Mouse (Mus musculus) kidney, embryonic 14.5 days (tissue): Measurements from ENCODE around the gene Fkbp1b. TPM values are rescaled to one million over a fixed set of nuclear protein-coding genes. Genes with fewer than 3 reads are reported as not detected.

ENCODE experiments used
- ATAC-seq: fragments of 200-750 bp; cut with Nextera tagmentation; 2 replicates; pipeline ENCODE4 v1.8.0; 2017; ENCODE audit warnings: moderate number of reproducible peaks, mild to moderate bottlenecking, moderate TSS enrichment, moderate library complexity; ENCODE audit not compliant: low FRiP score, low TSS enrichment
- H3K27ac ChIP-seq: fragments of 300-500 bp; sonication (generic); 2 replicates; pipeline ENCODE4 v1.5.1; 2014; ENCODE audit warnings: low read depth, mild to moderate bottlenecking, low read length, moderate library complexity, mixed read lengths
- H3K27me3 ChIP-seq: fragments of 300-500 bp; sonication (generic); 2 replicates; pipeline ENCODE4 v1.6.1; 2014; ENCODE audit warnings: mild to moderate bottlenecking, low read length; ENCODE audit not compliant: control insufficient read depth, insufficient read depth
- H3K36me3 ChIP-seq: fragments of 300-500 bp; sonication (generic); 2 replicates; pipeline ENCODE4 v1.6.1; 2014; ENCODE audit warnings: low read length, mixed read lengths; ENCODE audit not compliant: control insufficient read depth, insufficient read depth
- H3K4me1 ChIP-seq: fragments of 300-500 bp; sonication (generic); 2 replicates; pipeline ENCODE4 v1.6.1; 2014; ENCODE audit warnings: low read length, mixed read lengths; ENCODE audit not compliant: control insufficient read depth, insufficient read depth
- H3K4me2 ChIP-seq: fragments of 300-500 bp; sonication (generic); replicated peaks from 2 replicates; pipeline ENCODE4 v1.6.1; 2014; ENCODE audit warnings: low read depth, mild to moderate bottlenecking, low read length
- H3K4me3 ChIP-seq: fragments of 300-500 bp; sonication (generic); 2 replicates; pipeline ENCODE4 v1.5.1; 2014; ENCODE audit warnings: mild to moderate bottlenecking, low read length
- H3K9ac ChIP-seq: fragments of 300-500 bp; sonication (generic); 2 replicates; pipeline ENCODE4 v1.6.1; 2014; ENCODE audit warnings: low read depth, mild to moderate bottlenecking, low read length, moderate library complexity
- H3K9me3 ChIP-seq: fragments of 300-500 bp; sonication (generic); 2 replicates; pipeline ENCODE4 v1.6.1; 2016; ENCODE audit warnings: low read length; ENCODE audit not compliant: control insufficient read depth
- WGBS: fragments of 180-500 bp; shearing (Covaris S2); extraction: QIAGEN DNeasy Blood & Tissue Kit; methylation state at CpG from one replicate; pipeline ENCODE4 v1.1.7; 2014; 5-methylcytosine and 5-hydroxymethylcytosine counted together
- polyA plus RNA-seq: library from polyadenylated mRNA; unstranded; fragments of >200 nt; fragmentation: Nextera tagmentation; extraction: Ambion mirVana; gene quantifications from 2 replicates; pipeline ENCODE4 v1.2.1, GENCODE M21; 2014

Fkbp1b gene
- polyA plus RNA-seq, 1 experiment from 2014 or later, result 6.5 TPM

DNA sequence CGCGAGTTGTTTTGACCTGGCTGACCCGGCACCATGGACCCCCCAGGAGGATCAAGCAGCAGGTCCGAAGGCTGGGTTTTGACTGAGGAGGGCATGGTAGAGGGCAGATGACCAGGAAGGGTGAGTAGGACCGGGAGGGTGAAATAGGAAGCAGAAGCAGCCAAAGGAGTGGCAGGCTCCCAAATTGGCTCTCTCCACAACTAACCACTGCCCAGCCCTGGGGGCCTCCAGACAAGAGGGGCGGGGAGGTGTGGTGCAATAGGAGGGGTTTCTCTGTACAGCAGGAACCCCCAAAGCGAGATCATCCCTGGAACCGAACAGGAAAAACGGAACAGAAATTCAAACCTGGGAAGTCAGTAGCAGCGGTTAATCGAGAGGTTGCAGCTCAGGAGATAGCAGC lies 650 bp downstream of the Fkbp1b start:
- Histone ChIP-seq H3K36me3 (no peaks in the 10 kb centered on the region), H3K9me3 (no peaks in the 10 kb centered on the region), H3K27me3 (peaks cover 2% of the 10 kb centered on the region; the same call in 1 of the 2 replicates), H3K4me3 (peak overlapping the region; percentile 70), H3K9ac (peak overlapping the region; percentile 75), H3K27ac (no peak overlapping the region), H3K4me1 (peaks cover 15% of the 10 kb centered on the region), H3K4me2 (peak overlapping the region; percentile 89)
- no peak for ATAC-seq
- WGBS, result 1% methylated on average over 11 of the region's 11 CpGs

DNA sequence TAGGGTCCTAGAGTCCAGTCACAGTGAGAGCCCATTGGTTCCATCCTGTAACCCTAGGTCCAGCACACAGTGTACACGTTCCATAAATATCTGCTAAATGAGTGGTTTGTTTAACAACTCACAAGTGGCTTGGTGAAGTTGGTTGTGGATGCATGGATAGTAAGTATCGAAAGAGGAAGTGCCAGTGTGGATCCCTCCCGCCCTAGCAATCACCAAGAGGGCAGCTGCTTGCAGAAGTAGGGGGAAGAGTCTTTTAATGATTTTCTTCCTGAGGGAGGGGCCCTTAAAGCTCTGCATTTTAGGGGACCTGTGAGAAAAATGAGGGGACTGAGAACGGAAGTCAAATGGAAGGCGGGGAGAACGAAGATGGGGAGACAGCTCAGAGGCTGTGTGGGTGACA lies 1.4 kb downstream of the Fkbp1b start:
- no peak overlapping the region for H3K4me3 ChIP-seq
- no peak overlapping the region for H3K9ac ChIP-seq
- ATAC-seq, result no peak
- 59% methylated on average over 6 of the region's 6 CpGs for WGBS
- peaks cover 15% of the 10 kb centered on the region for H3K4me1 ChIP-seq
- no peaks in the 10 kb centered on the region for H3K36me3 ChIP-seq
- H3K9me3 ChIP-seq, result no peaks in the 10 kb centered on the region
- H3K4me2 ChIP-seq, result no peak overlapping the region; the same call in 1 of the 2 replicates
- H3K27me3 ChIP-seq, result peaks cover 2% of the 10 kb centered on the region; the same call in 1 of the 2 replicates
- no peak overlapping the region for H3K27ac ChIP-seq

DNA sequence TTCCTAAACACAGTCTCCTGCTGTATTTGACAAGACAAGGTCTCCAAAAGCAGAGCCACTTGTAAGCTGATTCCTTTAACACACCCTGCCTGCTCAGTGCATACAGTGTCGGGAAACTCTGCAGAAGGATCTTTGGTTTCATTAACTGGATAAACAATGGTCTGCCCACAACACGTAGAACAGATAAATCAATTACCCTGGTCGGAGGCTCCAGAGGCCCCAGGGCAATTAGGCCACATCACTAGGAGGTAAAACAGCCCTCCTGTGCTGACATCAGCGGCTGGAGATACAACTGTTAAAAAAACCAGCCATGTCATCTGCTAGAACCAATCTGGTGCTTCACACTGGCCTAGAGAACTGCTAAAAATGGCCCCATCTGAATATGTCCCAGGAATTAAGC lies 4.4 kb downstream of the Fkbp1b start:
- no peak overlapping the region for H3K4me2 ChIP-seq
- peaks cover 2% of the 10 kb centered on the region; the same call in 1 of the 2 replicates for H3K27me3 ChIP-seq
- H3K36me3 ChIP-seq, result peaks cover 1% of the 10 kb centered on the region; the same call in 1 of the 2 replicates
- no peak for ATAC-seq
- H3K9ac ChIP-seq, result no peak overlapping the region
- H3K9me3 ChIP-seq, result no peaks in the 10 kb centered on the region
- no peak overlapping the region for H3K4me3 ChIP-seq
- 13% methylated on average over 4 of the region's 4 CpGs for WGBS
- H3K4me1 ChIP-seq, result peaks cover 7% of the 10 kb centered on the region; the same call in 1 of the 2 replicates
- no peak overlapping the region for H3K27ac ChIP-seq

DNA sequence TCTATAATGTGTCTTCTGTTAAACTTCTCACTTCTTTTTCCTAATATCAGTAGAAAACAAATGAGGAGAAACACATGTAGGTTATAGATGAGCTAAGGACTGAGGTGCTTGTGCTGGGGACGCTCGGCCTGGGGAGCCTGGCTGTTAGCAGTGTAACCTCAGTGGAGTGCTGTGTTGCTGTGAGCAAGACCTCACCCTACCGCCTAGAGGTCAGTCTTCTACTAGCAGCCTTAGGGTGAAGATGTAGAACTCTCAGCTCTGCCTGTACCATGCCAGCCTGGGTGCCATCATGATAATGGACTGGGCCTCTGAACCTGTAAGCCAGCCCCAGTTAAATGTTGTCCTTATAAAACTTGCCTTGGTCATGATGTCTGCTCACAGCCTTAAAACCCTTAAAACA lies 14.1 kb downstream of the Fkbp1b start:
- Histone ChIP-seq H3K9ac (no peak overlapping the region), H3K27me3 (no peaks in the 10 kb centered on the region), H3K36me3 (peaks cover 41% of the 10 kb centered on the region), H3K27ac (no peak overlapping the region), H3K4me1 (no peaks in the 10 kb centered on the region), H3K4me3 (no peak overlapping the region), H3K4me2 (no peak overlapping the region), H3K9me3 (no peaks in the 10 kb centered on the region)
- WGBS, result 78% methylated on average over 3 of the region's 3 CpGs
- ATAC-seq, result no peak

DNA sequence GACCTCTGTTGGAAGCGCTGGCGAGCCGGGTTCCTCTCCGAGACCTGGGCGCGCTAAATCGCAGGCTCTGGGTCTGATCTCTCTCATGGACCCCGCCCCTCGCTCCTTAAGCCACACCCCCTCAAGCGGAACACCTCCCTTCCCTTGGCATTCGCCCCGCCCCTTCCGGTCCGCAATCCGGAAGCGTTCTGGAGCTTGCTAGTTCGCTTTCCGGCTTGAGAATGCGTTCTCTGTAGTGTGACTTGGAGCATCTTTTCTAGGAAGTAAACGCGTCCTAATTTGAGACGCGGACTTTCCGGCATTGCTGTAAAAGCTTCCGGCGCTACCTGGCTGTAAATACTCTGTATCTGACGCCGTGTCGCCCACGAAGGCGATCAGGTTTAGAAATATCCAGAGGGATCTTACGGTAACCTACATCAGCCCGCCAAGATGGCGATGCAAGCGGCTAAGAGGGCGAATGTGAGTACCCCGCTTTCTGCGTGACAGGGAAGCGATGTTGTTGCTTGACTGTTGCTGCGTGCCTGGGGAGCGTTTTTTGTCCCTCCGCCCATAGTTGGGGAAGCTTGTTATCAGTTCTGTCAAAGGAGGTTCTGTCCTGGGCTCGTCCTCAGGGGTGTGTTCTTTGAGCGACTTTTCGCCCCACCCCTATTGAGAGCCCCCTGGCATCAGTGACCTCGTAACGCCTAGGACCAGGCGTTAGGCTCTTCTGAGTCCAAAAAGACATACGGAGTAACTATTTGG lies 23.9 kb downstream of the Fkbp1b start, which contains the start of gene Sf3b6:
Sf3b6 (plus strand) TSS at position 184 of the 741 bp plus-strand sequence.
- Histone ChIP-seq H3K27ac (peak within 1 kb of the TSS; percentile 88), H3K4me3 (peak within 1 kb of the TSS; percentile 93), H3K4me1 (peaks cover 3% of the 10 kb centered on the region; the same call in 1 of the 2 replicates), H3K9ac (peak within 1 kb of the TSS; percentile 77), H3K4me2 (peak within 1 kb of the TSS; percentile 76), H3K27me3 (no peaks in the 10 kb centered on the region), H3K9me3 (no peaks in the 10 kb centered on the region), H3K36me3 (peaks cover 19% of the 10 kb centered on the region)
- ATAC-seq, result peak; percentile 98
- WGBS, result under 1% methylated on average over 49 of the region's 49 CpGs

DNA sequence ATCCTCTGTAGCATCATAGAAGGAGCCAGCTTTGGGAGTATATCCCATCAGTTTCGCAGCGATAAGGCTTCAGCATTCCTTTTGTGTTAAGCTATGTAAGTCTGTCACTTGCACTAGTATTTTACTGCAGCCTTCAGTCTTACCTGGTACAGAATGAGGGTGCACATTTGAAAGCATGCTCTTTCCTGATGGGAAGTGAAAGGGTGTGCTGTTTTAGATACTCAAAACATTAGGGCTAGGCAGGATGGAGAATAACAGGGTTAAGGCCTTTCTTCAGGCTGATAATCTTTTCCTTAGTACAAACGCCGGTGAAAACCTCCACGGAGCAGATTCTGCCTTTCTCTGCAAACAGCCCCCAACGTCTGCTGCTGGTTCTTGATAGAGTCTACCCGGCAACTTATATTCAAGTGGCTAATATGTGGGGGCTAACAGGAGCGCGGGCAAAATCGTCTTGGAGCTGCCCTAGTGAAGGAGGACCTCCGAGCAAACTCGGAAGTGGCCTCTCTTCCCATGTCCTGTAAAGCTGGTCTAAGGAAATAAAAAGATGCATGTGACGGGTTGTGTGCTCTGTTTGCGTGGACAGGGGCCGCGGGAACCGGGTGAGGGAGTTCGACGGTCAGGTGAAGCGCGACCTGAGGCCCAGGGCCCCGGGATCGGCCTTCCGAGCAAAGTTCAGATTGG lies 24.6 kb downstream of the Fkbp1b start:
- no peaks in the 10 kb centered on the region for H3K9me3 ChIP-seq
- H3K4me1 ChIP-seq, result peaks cover 3% of the 10 kb centered on the region; the same call in 1 of the 2 replicates
- peak overlapping the region; percentile 93 for H3K4me3 ChIP-seq
- ATAC-seq, result peak; percentile 84; the same call in 1 of the 2 replicates
- H3K36me3 ChIP-seq, result peaks cover 13% of the 10 kb centered on the region
- H3K27me3 ChIP-seq, result no peaks in the 10 kb centered on the region
- 9% methylated on average over 24 of the region's 24 CpGs for WGBS
- peak overlapping the region; percentile 76 for H3K4me2 ChIP-seq
- peak overlapping the region; percentile 88 for H3K27ac ChIP-seq
- peak overlapping the region; percentile 77 for H3K9ac ChIP-seq

DNA sequence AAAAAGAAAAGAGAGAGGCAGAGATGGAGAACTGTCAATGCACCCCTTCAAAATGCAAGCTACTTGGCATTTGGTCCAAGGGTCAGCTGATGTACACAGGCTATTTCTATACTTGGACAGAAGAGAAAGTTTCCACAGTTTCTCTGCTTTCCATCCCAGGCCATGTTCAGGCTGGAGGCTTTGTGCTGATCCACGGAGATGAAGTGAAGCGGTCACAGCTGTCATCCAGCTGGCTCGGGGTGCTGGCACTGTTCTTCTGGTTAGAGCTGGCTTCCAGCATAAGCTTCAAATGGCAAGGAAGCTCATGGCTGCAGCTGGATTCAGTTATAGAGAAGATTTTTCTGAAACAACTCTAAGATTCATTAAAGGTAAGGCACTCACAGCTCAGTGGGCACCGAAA lies 27.8 kb downstream of the Fkbp1b start:
- H3K27ac ChIP-seq, result no peak overlapping the region
- WGBS, result 88% methylated on average over 4 of the region's 4 CpGs
- no peak overlapping the region for H3K4me3 ChIP-seq
- no peaks in the 10 kb centered on the region for H3K36me3 ChIP-seq
- peaks cover 3% of the 10 kb centered on the region; the same call in 1 of the 2 replicates for H3K4me1 ChIP-seq
- no peak overlapping the region for H3K9ac ChIP-seq
- no peaks in the 10 kb centered on the region for H3K9me3 ChIP-seq
- no peaks in the 10 kb centered on the region for H3K27me3 ChIP-seq
- no peak overlapping the region for H3K4me2 ChIP-seq
- ATAC-seq, result no peak

DNA sequence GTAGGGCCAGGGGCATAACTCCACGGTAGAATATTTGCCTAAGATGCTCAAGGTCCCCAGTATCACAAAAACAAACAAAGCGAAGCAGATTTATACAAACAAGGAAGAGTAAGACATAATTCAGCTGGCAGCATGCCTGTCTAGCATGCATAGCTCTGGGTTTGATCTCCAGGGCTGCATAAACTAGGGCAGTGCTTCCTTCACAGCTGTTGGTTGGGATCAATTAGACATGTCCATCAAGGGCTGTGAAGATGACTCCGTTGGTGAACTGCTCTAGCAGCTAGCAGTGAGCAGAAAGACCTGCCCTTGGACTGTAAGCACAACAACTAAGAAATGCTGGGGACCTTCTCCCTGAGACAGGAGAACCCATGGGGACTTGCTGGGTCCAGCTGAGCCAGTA lies 29.7 kb downstream of the Fkbp1b start:
- no peaks in the 10 kb centered on the region for H3K4me1 ChIP-seq
- H3K9me3 ChIP-seq, result no peaks in the 10 kb centered on the region
- no peaks in the 10 kb centered on the region for H3K36me3 ChIP-seq
- no peak overlapping the region for H3K9ac ChIP-seq
- no peak overlapping the region for H3K27ac ChIP-seq
- no peak overlapping the region for H3K4me2 ChIP-seq
- H3K4me3 ChIP-seq, result no peak overlapping the region
- H3K27me3 ChIP-seq, result no peaks in the 10 kb centered on the region
- WGBS, result 43% methylated on average over 3 of the region's 3 CpGs
- peak; percentile 66; the same call in 1 of the 2 replicates for ATAC-seq

DNA sequence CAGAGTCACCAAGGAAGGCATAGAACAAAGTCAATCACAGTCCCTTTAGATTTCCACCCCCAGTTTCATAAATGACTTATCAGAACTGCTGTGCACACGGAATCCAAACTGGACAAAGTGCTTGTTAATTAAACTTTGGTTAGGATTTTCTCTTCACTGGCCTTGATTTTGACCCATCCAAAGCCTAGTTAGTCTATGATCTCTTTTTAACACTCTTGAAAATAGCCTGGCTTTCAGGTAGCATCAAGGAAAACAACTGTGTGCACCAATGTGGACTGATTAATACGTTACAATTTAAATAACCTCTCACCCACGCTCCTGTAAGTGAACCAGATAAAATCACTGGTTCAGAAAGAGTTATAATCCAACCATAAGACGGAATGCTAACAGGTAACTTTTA lies 30.4 kb downstream of the Fkbp1b start:
- no peaks in the 10 kb centered on the region for H3K27me3 ChIP-seq
- H3K36me3 ChIP-seq, result no peaks in the 10 kb centered on the region
- 69% methylated on average over 4 of the region's 4 CpGs for WGBS
- H3K4me1 ChIP-seq, result no peaks in the 10 kb centered on the region
- no peak for ATAC-seq
- no peak overlapping the region for H3K4me3 ChIP-seq
- no peaks in the 10 kb centered on the region for H3K9me3 ChIP-seq
- no peak overlapping the region for H3K9ac ChIP-seq
- H3K27ac ChIP-seq, result no peak overlapping the region
- H3K4me2 ChIP-seq, result no peak overlapping the region
